Mouse (Mus musculus) adrenal gland, adult 8-10 months (tissue): Measurements from ENCODE around the gene Gm49318. TPM values are rescaled to one million over a fixed set of nuclear protein-coding genes. Genes with fewer than 3 reads are reported as not detected.

Experiments used
- microRNA-seq, 2 experiments: library from miRNA; unstranded; fragments of <30 nt; microRNA quantifications; one replicate each; pipeline ENCODE4 v1.2.0; 2022
- total RNA-seq, 4 experiments: library from RNA; stranded (reverse); gene quantifications; 2 replicates each; pipeline ENCODE4 v1.2.4; 2022

The Gm49318 gene
- total RNA-seq, 4 experiments from 2014 or later: 0.73 TPM; not detected in 3

Small RNA genes lying within 50 kb of the gene (microRNA-seq; reads per million reads assigned to microRNA genes)
- gene Mir7084: 0.50 to 0.70 reads per million in 2 experiments

Other genes starting within 250 kb of the Gm49318 start
- 10 to 100 TPM in 2 of 4 experiments, 1 to 10 TPM in 2; 1.5 to 12.0 (median 7.7) TPM for gene Angptl8, start 235.7 kb downstream of the Gm49318 start, total RNA-seq
- gene Dock6, start 218.6 kb downstream of the Gm49318 start, total RNA-seq: 10 to 100 TPM; 34.3 to 80.5 (median 56.4) TPM
- gene Rab3d, start 153.1 kb downstream of the Gm49318 start, total RNA-seq: 10 to 100 TPM; 43.1 to 64.6 (median 48.1) TPM
- 10 to 100 TPM in 3 of 4 experiments, 1 to 10 TPM in 1; 8.6 to 27.3 (median 17.7) TPM for gene Ccdc159, start 143.8 kb downstream of the Gm49318 start, total RNA-seq
- gene Tmem205, start 143.7 kb downstream of the Gm49318 start, total RNA-seq: 100 to 1,000 TPM; 375 to 588 (median 495) TPM
- 10 to 100 TPM; 19.6 to 44.0 (median 32.1) TPM for gene Plppr2, start 134.2 kb downstream of the Gm49318 start, total RNA-seq
- gene Swsap1, start 115.5 kb downstream of the Gm49318 start, total RNA-seq: 10 to 100 TPM; 17.5 to 22.5 (median 20.0) TPM
- 1 to 10 TPM; 1.2 to 4.7 (median 2.0) TPM for gene Epor, start 107.8 kb downstream of the Gm49318 start, total RNA-seq
- gene Rgl3, start 81.8 kb downstream of the Gm49318 start, total RNA-seq: 10 to 100 TPM; 23.7 to 72.6 (median 49.6) TPM
- 1 to 10 TPM in 3 of 4 experiments, under 1 TPM in 1; 0.81 to 2.8 (median 1.4) TPM for gene Ccdc151, start 68.6 kb downstream of the Gm49318 start, total RNA-seq
- gene Prkcsh, start 68.5 kb downstream of the Gm49318 start, total RNA-seq: 100 to 1,000 TPM; 167 to 190 (median 180) TPM
- 1 to 10 TPM; 1.8 to 4.6 (median 2.9) TPM for gene Elavl3, start 19.2 kb downstream of the Gm49318 start, total RNA-seq
- 10 to 100 TPM in 3 of 4 experiments, 1 to 10 TPM in 1; 6.9 to 15.6 (median 12.3) TPM for gene Zfp653, start 117 bp upstream of the Gm49318 start, total RNA-seq
- gene Ecsit, start 14.2 kb upstream of the Gm49318 start, total RNA-seq: 10 to 100 TPM; 41.2 to 50.4 (median 48.9) TPM
- gene Cnn1, start 28.0 kb upstream of the Gm49318 start, total RNA-seq: 1 to 10 TPM in 3 of 4 experiments, under 1 TPM in 1; 0.89 to 2.8 (median 1.2) TPM
- 10 to 100 TPM; 71.9 to 83.9 (median 78.6) TPM for gene Elof1, start 45.9 kb upstream of the Gm49318 start, total RNA-seq
- gene Acp5, start 64.5 kb upstream of the Gm49318 start, total RNA-seq: 10 to 100 TPM; 30.6 to 44.1 (median 36.6) TPM
- 10 to 100 TPM; 51.0 to 67.4 (median 59.4) TPM for gene Pigyl, start 85.6 kb upstream of the Gm49318 start, total RNA-seq
- gene Zfp872, start 116.8 kb upstream of the Gm49318 start, total RNA-seq: 1 to 10 TPM; 3.0 to 7.2 (median 4.1) TPM
- 10 to 100 TPM; 37.1 to 62.6 (median 53.2) TPM for gene Zfp809, start 154.5 kb upstream of the Gm49318 start, total RNA-seq
- 1 to 10 TPM in 2 of 4 experiments, under 1 TPM in 2; 0.58 to 1.2 (median 0.87) TPM for gene Zfp599, start 188.6 kb upstream of the Gm49318 start, total RNA-seq
- gene Zfp810, start 236.4 kb upstream of the Gm49318 start, total RNA-seq: 10 to 100 TPM in 3 of 4 experiments, 1 to 10 TPM in 1; 6.6 to 17.0 (median 13.7) TPM